Mouse (Mus musculus): Measurements from ENCODE around the gene Chd9.

GRCm38 (mm10) chr8:90982087-90982486, 153.9 kb downstream of the Chd9 start:
- TF ChIP-seq CTCF (IDR thresholded peaks at IDR 0.05; ENCODE audit: extremely low read depth, insufficient read depth, insufficient read length, insufficient replicate concordance), result no peak
- no peak for TF ChIP-seq POLR2A (IDR thresholded peaks at IDR 0.05; ENCODE audit: low read depth, low read length)

Measured in spleen, adult 2 months (tissue).